Mouse (Mus musculus) macrophage (primary cell): Measurements from ENCODE around the gene Gcsam. TPM values are rescaled to one million over a fixed set of nuclear protein-coding genes. Genes with fewer than 3 reads are reported as not detected.

ENCODE experiments used
- H3K27ac ChIP-seq: fragments of 350-480 bp; formaldehyde crosslinking; 2 replicates; pipeline ENCODE4 v1.9.0; 2021
- H3K36me3 ChIP-seq: fragments of 350-480 bp; formaldehyde crosslinking; 2 replicates; pipeline ENCODE4 v1.9.0; 2021; ENCODE audit errors: inconsistent target
- H3K4me3 ChIP-seq: fragments of 350-480 bp; formaldehyde crosslinking; 2 replicates; pipeline ENCODE4 v1.9.0; 2021; ENCODE audit errors: inconsistent target
- H3K79me2 ChIP-seq: fragments of 350-480 bp; formaldehyde crosslinking; 2 replicates; pipeline ENCODE4 v1.9.0; 2021; ENCODE audit errors: inconsistent target
- WGBS: methylation state at CpG from one replicate; pipeline ENCODE4 v1.1.7; 2026; ENCODE audit warnings: inconsistent platforms; ENCODE audit not compliant: missing documents; 5-methylcytosine and 5-hydroxymethylcytosine counted together
- polyA plus RNA-seq: library from polyadenylated mRNA; stranded (reverse); fragments of 250-400 nt; gene quantifications from 3 replicates; pipeline ENCODE4 v1.2.4, GENCODE M21; 2018; ENCODE audit warnings: inconsistent platforms
- total RNA-seq, 78 experiments: library from RNA; depleted of rRNA; stranded (reverse); fragments of 250-400 nt; gene quantifications; 1 replicate in 9 of 78; 2 replicates in 24 of 78; 3 replicates in 43 of 78; 4 replicates in 2 of 78; pipeline ENCODE4 v1.2.4; 2018; ENCODE audit warnings: inconsistent platforms in 56 of 78

Gene Gcsam
- not detected for total RNA-seq (2018; cell fraction: chromatin; rRNA removed)
- total RNA-seq (2018; cell fraction: cytosol; rRNA removed): under 1 TPM in 2 of 26 experiments, not detected in 24; 0.03 to 0.10 TPM
- not detected for total RNA-seq (2018; cell fraction: nucleus; rRNA removed)
- polyA plus RNA-seq: 0.19 TPM in 1 of 3 replicates, not detected in the others

DNA sequence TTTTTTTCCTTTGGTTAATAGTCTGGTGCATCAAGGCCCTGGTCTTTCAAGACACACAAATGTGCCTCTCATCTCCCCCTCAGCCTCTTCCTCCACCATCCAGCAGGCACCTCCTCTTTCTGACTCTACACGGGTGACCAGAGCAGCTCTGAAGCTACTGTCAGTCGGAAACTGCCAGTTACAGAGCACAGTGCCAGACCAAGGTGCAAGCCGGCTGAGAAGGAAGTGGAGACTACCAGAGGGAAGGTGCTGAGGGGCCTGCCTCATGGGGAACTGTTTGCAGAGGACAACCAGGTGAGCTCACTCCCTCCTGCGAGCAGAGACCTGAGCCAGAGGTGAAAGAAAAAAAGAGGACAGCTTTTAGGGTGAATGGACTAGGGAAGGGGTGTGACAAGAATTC is at the start of gene Gcsam:
Gene Gcsam, plus strand, starts transcription at position 114 of the 400 bp plus-strand sequence.
- 21% methylated on average over 4 of the region's 4 CpGs for WGBS
- Histone ChIP-seq H3K79me2 (no peaks in the 10 kb centered on the region), H3K27ac (no peak within 1 kb of the TSS), H3K36me3 (no peaks in the 10 kb centered on the region), H3K4me3 (no peak within 1 kb of the TSS)

DNA sequence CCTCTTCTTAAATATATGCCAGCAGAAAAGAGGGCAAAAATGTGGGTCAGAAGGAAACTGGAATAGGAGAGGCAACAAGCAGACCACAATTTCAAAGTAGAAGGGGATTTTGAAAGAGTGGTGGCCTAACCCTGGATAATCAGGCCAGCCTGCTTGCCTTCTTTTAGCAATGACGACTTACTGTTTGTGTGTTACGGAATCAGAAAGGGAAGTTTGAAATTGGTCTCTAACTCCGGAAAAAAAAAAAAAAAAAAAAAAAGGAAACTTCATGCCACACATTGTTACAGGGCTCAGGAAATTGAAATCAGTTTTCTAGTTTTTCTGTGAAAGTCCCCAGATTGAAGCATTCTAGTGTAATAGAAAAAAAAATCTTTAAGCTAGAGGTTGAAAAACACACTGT is 48.4 kb upstream of the Gcsam start:
- no peak overlapping the region for H3K4me3 ChIP-seq
- 0% methylated on average over 3 of the region's 3 CpGs for WGBS
- no peaks in the 10 kb centered on the region for H3K79me2 ChIP-seq
- no peak overlapping the region for H3K27ac ChIP-seq
- no peaks in the 10 kb centered on the region for H3K36me3 ChIP-seq

DNA sequence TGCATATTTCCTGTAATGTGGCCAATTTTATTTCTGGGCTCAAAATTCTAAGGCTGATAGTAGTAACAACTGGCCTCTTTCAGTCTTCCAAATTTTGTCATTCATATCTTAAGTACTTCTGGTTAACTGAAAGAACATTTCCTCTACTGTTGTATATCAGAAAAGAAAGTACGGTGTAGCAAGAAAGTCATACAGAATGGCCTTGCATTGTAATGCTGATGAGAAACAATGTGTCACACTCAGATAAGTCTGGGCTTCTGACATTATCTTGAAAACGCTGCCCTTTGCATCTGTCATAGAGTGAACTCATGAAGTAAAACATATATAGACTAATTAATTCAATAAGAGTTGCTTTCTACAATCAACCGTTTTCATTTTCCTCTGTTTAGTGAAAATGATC is 37.9 kb upstream of the Gcsam start:
- Histone ChIP-seq H3K79me2 (no peaks in the 10 kb centered on the region), H3K36me3 (no peaks in the 10 kb centered on the region), H3K27ac (no peak overlapping the region), H3K4me3 (no peak overlapping the region)
- WGBS: 98% methylated on average over 3 of the region's 3 CpGs

DNA sequence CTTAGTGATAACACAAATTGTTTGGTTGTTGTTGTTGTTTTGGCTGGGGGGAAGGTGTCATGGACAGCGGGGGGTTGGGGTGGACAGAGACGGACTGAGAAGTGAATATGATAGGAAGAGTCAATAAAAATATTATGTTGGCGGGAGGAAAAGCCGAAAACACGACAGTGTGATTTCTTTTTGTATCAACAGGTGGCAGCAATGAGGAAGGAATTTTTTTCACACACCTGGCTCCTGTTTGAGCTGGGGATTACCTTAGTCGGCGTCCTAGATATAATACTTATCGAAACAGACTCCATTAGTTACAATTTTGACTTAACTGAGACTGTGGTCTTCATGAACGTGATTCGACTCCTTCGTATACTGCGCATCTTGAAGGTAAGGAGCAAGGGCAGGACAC is 30.3 kb upstream of the Gcsam start:
- H3K79me2 ChIP-seq: no peaks in the 10 kb centered on the region
- no peaks in the 10 kb centered on the region for H3K36me3 ChIP-seq
- WGBS: 54% methylated on average over 12 of the region's 12 CpGs
- no peak overlapping the region for H3K4me3 ChIP-seq
- H3K27ac ChIP-seq: no peak overlapping the region

DNA sequence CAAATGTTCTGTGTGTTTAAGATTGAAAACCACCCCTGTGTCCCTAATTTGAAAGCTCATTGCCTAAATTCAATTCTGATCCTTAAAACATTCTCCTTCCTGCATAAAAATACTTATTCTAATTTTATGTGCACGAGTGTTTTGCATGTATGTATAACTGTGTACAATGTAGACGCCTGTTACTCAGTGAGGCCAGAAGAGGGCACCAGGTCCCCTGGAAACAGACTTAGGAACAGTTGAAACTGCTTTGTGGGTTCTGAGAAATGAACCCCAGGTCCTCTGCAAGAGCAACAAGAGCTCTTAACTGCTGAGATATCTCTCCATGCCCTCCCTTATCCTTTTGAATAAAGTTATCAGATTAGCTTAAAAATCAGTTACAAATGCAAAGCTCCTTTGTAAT is 27.7 kb upstream of the Gcsam start:
- Histone ChIP-seq H3K36me3 (no peaks in the 10 kb centered on the region), H3K4me3 (no peak overlapping the region)
- 28% methylated on average over 2 of the region's 2 CpGs for WGBS

DNA sequence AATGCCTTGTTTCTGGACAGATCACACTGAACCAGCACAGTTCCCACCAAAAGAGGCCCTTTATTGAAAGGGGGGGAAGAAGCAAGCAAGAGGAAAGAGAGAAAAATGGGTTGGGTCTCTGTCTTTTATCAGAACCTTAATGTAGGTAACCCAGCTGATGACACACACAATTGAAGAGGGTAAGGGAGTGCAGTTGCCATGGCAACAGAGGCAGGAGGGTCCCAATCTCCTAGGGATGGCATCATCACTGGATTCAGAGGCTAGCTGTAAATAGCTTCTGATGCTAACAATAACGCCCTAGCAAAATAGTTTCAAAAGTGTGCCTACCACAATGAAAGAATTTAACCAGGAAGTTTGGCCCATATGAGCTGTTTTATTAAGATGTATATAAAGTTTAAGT is 16.5 kb upstream of the Gcsam start:
- WGBS: 89% methylated on average over 1 of the region's 1 CpGs
- Histone ChIP-seq H3K79me2 (no peaks in the 10 kb centered on the region), H3K4me3 (no peak overlapping the region), H3K36me3 (no peaks in the 10 kb centered on the region), H3K27ac (no peak overlapping the region)

More for the DNA sequence above, 27.7 kb upstream of the Gcsam start:
- Histone ChIP-seq H3K27ac (no peak overlapping the region), H3K79me2 (no peaks in the 10 kb centered on the region)

DNA sequence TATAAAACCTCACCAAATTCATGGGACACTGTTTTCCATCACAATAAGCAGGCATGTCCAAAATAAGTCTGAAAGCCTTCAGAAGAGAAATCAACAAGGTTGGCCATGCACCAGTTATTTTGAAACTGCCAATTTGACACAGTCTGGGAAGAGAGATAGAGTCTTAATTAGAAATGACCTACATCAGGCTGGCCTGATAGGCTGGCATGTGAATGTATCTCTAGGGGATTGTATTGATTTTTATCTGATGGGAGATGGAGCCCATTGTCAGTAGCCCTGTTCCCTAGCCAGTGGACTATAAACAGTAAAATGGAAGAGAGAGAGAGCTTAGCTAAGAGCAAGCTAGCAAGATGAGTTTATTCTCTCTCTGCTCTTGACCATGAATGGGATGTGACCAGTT is 14.7 kb upstream of the Gcsam start:
- H3K79me2 ChIP-seq: no peaks in the 10 kb centered on the region
- H3K4me3 ChIP-seq: no peak overlapping the region
- H3K27ac ChIP-seq: no peak overlapping the region
- H3K36me3 ChIP-seq: no peaks in the 10 kb centered on the region

DNA sequence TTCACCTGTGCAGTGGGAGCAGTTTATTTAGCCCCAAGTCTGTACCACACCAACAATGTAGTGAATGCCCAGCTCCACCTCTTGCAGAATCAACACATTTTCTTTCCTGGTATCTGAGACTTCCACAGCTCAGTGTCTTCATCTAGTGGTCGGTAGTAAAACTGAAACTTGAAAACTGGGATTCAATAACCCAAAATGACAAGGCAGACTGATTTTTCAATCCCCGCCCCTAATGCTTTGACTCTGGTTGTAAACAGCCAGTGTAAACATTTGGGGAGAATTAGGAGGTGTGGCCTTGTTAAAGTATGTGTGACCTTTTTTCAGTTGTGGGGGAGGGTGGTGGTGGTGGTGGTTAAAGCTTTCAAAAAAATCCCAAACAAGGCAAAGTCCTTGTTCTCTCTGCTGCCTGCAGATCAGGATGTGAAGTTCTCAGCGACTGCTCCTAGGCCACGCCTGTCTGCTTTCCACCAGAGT is 1.7 kb upstream of the Gcsam start:
- WGBS: 53% methylated on average over 4 of the region's 4 CpGs
- no peak overlapping the region for H3K4me3 ChIP-seq
- H3K27ac ChIP-seq: no peak overlapping the region
- no peaks in the 10 kb centered on the region for H3K79me2 ChIP-seq
- no peaks in the 10 kb centered on the region for H3K36me3 ChIP-seq

DNA sequence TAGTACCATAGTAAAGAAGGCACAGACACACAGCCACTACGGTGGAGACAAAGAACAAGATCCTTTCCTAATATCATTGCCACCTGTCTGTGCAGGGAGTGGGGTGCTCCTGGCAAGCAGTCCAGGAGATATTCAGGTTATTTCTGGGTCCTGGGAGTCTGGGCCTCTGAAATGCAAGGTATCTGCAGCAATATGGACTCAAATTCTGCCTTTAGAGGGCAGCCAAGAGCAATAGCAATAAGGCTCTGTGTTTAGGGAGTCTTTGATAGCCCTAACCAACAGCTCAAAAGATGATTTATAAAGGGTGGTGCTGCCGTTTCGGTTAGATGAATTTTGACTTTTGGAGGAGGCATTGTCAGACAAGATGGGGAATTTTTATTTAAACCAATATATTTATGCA is 880 bp upstream of the Gcsam start:
- Histone ChIP-seq H3K4me3 (no peak overlapping the region), H3K27ac (no peak overlapping the region), H3K36me3 (no peaks in the 10 kb centered on the region), H3K79me2 (no peaks in the 10 kb centered on the region)
- WGBS: 36% methylated on average over 3 of the region's 3 CpGs

DNA sequence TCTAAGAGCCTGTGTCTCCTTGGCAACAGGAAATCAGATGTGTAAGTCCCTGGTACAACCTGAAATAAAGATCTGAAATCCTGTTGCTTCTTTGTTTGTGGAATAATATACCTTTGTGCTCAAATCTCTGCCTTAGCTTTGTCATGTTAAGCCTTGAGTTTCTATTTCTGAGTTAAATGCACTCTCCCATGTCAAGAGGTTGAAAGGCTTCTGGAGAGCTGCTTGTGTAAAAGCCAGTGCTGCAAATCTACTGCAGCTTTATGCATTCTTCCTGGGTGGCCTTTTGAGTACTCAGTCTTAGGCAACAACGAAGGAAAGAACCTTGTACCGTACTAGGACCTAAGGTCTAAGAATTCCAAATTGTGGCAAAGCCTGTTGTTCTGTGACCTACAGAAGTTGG is 3.1 kb downstream of the Gcsam start:
- Histone ChIP-seq H3K4me3 (no peak overlapping the region), H3K79me2 (no peaks in the 10 kb centered on the region), H3K36me3 (no peaks in the 10 kb centered on the region), H3K27ac (no peak overlapping the region)
- WGBS: 100% methylated on average over 2 of the region's 2 CpGs

DNA sequence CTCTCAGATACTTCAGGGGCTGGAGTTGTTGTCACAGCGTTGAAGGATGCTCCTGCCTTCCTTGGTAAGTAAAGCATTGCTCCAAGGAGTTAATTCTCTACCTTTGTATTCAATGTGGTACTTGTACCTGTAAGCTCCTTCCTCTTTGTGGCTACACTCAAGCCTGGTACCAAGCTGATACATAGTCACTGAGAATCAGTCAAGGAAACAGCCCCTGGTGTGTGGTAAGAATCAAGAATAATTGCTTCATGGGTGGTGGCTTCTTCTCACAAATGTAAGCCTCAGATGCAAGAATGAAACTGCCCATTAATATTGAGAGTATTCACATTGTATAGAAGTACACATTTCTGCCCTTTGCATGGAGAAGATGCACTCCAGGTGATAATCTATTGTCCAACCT is 5.8 kb downstream of the Gcsam start:
- Histone ChIP-seq H3K36me3 (no peaks in the 10 kb centered on the region), H3K79me2 (no peaks in the 10 kb centered on the region), H3K4me3 (no peak overlapping the region), H3K27ac (no peak overlapping the region)
- WGBS: 83% methylated on average over 1 of the region's 1 CpGs

DNA sequence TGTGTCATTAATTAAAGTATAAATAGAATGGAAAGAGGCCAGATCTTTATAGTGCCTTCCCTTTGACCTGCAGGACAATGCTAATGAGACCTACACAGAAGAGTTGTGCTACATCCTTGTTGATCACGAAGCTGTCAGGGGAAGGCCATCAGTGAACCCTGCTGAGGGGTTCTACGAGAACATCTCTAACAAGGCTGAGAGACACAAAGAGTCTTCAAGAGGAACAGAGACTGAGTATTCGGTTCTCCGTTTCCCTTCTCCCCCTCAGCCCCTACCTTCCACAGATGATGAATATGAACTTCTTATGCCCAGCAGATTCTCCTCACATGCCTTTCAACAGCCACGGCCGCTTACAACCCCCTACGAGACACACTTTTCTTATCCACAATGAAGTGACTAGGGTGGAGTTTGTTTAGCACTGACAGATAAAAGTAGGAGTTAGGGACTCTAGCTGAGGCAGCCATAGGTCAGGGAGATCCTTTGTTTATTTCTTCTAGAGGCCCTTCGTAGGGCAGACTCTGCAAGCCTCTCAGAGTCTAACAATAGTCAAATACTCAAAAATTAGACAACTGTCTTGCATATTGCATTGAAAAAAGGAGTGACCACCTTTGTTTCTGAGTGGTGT is 9.7 kb downstream of the Gcsam start:
- Histone ChIP-seq H3K79me2 (no peaks in the 10 kb centered on the region), H3K4me3 (no peak overlapping the region)
- 74% methylated on average over 8 of the region's 8 CpGs for WGBS

DNA sequence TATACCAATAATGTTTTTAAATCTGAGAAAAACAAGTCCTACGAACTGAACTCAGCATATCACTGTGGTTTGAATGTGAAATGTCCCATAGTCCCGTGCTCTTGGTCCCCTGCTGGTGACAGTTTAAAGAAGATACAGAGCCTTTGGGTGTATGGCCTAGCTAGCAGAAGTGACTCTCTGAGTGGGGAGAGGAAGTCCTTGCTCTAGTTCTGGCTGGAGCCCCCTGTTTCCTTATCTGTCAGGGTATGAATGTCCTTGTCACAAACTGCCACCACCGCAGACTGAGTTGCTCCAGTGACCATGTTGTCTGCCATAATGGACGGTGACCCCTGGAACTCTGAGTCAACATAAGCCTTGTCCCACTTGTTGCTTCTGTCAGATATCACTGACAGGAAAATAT is 13.1 kb downstream of the Gcsam start:
- H3K79me2 ChIP-seq: no peaks in the 10 kb centered on the region
- 44% methylated on average over 4 of the region's 4 CpGs for WGBS
- no peak overlapping the region for H3K27ac ChIP-seq
- H3K36me3 ChIP-seq: no peaks in the 10 kb centered on the region
- no peak overlapping the region for H3K4me3 ChIP-seq

More for the DNA sequence above, 9.7 kb downstream of the Gcsam start:
- H3K36me3 ChIP-seq: no peaks in the 10 kb centered on the region
- H3K27ac ChIP-seq: no peak overlapping the region

DNA sequence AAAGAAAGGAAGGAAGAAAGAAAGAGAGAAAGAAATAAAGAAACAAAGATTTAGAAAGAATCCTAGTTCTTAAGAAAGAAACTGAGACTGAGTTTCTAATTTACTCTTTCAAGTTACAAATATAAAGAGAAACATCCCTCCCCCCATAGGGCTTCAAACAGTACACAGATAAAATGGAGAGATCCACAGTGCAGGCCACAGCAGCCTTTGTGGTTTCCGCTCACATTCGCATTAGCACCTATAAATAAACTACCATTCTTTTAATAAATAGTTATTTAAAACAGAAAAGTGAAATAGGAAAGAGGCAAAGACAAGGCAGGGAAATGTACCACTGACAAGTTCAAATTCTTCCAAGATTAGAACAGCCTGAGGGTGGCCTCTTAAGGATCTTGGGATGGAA is 14.6 kb downstream of the Gcsam start:
- 50% methylated on average over 2 of the region's 2 CpGs for WGBS
- Histone ChIP-seq H3K36me3 (no peaks in the 10 kb centered on the region), H3K79me2 (no peaks in the 10 kb centered on the region), H3K4me3 (no peak overlapping the region), H3K27ac (no peak overlapping the region)

DNA sequence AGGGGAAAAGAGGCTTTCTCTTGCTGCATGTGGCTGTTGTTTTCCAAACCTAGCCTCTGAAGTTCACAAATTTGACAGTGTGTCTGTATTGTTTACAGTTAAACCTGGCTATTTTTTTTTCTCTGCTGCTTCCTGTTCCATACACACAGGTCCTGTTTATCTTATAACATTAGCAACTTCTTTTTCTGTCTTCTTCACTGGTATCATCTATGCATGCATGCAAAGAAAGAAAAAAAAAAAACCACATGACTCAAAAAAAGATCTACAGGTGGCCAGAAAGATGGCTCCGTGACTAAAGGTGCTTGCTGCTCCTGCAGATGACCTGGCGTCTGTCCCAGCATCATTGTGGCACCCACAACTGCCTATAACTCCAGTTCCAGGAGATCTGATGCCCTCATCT is 15.2 kb downstream of the Gcsam start:
- WGBS: 100% methylated on average over 2 of the region's 2 CpGs
- no peak overlapping the region for H3K27ac ChIP-seq
- H3K4me3 ChIP-seq: no peak overlapping the region
- no peaks in the 10 kb centered on the region for H3K79me2 ChIP-seq
- H3K36me3 ChIP-seq: no peaks in the 10 kb centered on the region
